Mouse (Mus musculus): Measurements from ENCODE around the gene Olfr412. TPM values are rescaled to one million over a fixed set of nuclear protein-coding genes. Genes with fewer than 3 reads are reported as not detected.

The Olfr412 gene
- total RNA-seq (2023) = not detected

DNA sequence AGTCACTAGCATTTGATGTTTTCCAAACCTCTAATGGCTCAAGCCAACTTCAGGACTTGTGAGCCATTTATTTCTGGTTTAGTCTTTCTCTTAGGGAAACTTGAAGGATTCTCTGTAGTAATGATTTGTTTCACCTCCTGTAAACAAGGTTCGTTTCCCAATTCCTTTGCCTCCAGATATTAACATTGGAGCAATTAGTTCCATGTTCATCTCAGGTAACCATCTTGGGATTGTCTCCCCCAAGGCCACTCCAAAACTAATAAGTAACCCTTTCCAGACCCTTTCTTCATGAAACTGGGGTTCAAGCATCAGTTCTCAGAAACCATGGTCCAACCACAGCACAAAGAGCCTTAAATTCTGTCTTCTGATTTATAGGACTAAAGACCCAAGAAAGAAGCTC is at the start of gene Olfr412:
Gene Olfr412 (plus strand): TSS at position 301 of the 400 bp plus-strand sequence.

GRCm38 (mm10) chr11:74337931-74338330 is 23.9 kb upstream of the Olfr412 start, which contains the start of gene Olfr410:
Gene Olfr410 (minus strand): TSS chr11:74338031.

GRCm38 (mm10) chr11:74352550-74352949 is 9.3 kb upstream of the Olfr412 start, which contains the start of gene Olfr411:
Gene Olfr411 (minus strand): TSS chr11:74352650.

Other genes with a start within 250 kb of the Olfr412 start
- not detected for gene Olfr401, start 248.4 kb upstream of the Olfr412 start, total RNA-seq (2023)
- gene Olfr402, start 208.5 kb upstream of the Olfr412 start, total RNA-seq (2023) = not detected
- not detected for gene Olfr403, start 175.8 kb upstream of the Olfr412 start, total RNA-seq (2023)
- gene Olfr43, start 150.7 kb upstream of the Olfr412 start, total RNA-seq (2023) = not detected
- gene Olfr406, start 102.3 kb upstream of the Olfr412 start, total RNA-seq (2023) = not detected
- not detected for gene Olfr59, start 78.3 kb upstream of the Olfr412 start, total RNA-seq (2023)
- not detected for gene Olfr410, start 24.0 kb upstream of the Olfr412 start, total RNA-seq (2023)
- not detected for gene Olfr411, start 9.4 kb upstream of the Olfr412 start, total RNA-seq (2023)
- gene Rap1gap2, start 248.8 kb downstream of the Olfr412 start, total RNA-seq (2023) = 10 to 100 TPM; 95.5 to 97.9 TPM

All from neutrophil, adult 59 days (primary cell).